Mouse (Mus musculus) common myeloid progenitor, adult 5-6 weeks (primary cell): ENCODE results near the gene Efna5. TPM values are rescaled to one million over a fixed set of nuclear protein-coding genes. Genes with fewer than 3 reads are reported as not detected.

Source experiments
- ATAC-seq: replicated peaks from 2 replicates; pipeline ENCODE4 v1.8.0; 2016; ENCODE audit warnings: low read depth, mild to moderate bottlenecking, moderate TSS enrichment, inconsistent platforms; ENCODE audit not compliant: poor library complexity, severe bottlenecking
- total RNA-seq: library from RNA; stranded (forward); fragments of 200-1000, 187-1606 nt; gene quantifications from 2 replicates; pipeline ENCODE4 v1.2.3, GENCODE M21; 2017

The Efna5 gene
- total RNA-seq, 1 experiment from 2014 or later: not detected

DNA sequence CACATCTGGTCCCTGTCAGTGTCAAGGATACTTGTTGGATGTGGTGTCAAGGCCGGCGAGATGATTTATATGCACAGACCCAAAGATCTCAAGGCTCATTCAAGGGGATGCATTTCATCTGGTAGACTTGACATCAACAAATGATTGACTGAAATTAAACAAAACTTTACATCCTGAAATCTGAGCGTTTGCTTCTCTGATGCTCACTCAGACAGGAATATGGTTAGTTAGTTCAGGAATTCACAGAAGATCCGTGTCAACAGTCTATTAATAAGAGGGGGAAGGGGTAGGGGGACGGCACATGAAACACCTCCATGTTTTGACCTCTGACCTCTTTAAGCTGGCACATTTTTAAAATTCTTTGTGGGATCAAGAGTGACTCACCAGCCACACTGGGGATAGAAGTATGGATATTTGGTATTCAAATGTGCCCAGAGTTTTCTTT, 205.3 kb downstream of the Efna5 start:
- no peak for ATAC-seq

DNA sequence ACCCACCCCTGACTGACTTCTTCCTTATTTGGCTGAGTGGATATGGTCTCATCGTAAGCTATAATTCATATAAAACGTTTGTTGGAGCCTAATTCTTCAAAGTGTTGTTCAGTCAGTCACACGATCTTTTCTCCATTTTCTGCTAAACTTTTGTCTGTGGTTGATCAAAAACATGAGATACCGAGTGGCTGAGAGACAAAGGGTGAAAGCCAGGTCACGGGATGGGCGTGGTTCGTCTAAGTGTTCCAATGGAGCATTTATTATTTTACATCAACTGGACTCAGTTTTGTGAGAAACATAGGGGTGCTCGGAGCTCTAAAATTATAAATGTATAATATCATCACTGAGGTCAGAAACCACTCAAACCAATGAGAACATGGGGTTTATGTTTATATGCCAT, 209.0 kb downstream of the Efna5 start:
- ATAC-seq: no peak

DNA sequence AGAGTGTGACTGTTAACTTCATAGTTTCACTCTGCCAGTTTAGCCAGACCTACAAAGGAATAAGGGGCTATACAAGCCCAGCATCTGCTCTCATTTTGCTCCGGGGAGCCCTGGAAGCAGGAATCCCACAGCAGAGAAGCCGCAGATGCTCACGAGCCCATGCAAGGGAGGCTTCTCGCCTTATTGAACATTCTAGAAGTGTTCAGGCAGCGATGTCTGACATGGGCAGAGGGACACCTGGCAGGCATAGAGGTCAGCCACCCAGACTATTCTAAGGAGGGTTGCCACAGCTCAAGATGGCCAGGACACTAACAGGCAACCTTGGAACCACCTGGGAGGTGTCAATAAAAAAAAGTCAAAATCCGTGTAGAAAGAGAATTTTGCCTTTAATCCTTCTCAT, 214.4 kb downstream of the Efna5 start:
- ATAC-seq: no peak

DNA sequence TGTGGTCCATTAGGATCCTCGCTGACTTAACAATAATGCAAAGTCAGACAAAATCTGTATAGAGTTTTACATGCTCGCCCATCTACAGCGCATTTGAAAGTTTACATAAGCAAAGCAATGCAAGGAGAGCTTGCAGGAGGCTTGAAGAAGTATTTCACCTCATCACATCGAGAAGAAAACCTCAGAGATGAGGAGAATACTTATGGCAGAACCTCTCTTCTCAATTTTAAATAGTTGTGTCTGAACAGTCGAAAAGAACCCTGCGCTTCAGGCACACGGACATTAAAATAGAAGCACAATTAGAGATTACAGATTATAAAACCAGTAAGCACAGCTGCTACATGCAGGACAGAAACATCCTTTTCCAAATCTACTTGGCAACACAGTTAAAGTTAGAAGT, 215.3 kb downstream of the Efna5 start:
- ATAC-seq: no peak

DNA sequence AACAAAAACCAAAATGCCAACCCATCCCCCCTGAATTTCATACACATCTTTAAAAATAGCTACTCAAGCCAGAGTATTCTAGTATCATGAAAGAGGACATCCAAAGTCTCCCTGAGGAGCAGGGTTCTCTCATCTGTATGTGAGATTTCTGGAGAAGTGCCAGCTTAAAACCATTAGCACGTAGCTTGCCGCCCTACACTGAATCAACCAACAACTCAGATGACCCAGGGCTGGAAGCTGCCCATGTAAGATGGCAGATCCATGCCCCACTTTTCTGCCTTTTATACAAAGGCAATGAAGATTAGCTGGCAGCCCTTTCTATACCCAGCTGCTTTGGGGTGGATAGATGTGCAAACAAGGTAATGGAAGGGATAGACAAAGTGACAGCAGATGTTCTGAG, 216.4 kb downstream of the Efna5 start:
- no peak for ATAC-seq

DNA sequence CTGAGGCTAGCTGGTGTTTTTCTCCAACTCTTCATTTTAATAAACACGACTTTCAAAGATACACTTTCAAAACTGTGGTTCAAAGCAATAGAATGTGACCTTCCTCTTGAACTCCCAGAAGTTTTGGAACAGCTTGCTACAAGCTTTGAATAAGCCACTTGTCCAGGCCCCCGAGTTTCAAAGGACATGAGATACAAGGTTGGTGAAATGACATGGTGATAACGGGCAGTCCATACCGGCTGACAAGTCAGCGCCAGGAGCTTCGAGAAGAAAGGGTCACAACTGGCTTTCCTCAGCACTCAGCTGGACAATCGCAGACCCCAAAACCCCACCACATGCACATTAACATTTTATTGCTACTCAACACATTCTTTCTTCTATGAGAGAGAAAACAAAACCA, 219.3 kb downstream of the Efna5 start:
- no peak for ATAC-seq

DNA sequence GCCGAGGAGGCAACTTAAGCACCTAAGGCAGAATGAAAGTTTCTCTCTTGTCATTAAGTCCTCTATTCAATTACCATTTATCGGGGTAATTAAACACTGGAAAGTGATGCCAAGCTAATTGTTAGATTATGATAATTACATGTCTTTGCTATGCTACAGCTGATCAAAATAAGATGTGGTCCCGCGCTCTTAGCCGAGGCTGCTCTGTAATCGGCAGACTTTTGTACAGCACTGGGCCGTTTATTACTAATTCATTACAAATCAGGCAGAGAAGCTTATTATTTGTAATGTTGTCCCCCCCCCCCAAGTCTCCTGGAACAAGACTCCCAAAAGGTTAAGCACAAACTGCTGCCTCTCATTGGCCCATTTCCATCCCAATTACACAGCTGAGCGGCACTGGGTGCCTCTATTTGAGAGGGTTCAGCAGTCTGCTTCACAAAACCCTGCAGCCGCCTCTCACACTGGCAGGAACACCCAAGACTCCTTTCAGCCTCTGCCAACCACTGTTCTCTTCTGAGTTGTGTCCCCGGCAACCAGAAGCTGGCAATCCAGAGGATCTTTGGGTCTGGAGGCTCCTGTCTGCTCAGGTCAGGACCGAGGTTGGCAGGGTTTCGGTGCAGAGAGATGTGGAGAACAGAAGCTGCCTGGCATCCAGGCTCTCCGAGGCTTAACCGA, 221.5 kb downstream of the Efna5 start:
- no peak for ATAC-seq

DNA sequence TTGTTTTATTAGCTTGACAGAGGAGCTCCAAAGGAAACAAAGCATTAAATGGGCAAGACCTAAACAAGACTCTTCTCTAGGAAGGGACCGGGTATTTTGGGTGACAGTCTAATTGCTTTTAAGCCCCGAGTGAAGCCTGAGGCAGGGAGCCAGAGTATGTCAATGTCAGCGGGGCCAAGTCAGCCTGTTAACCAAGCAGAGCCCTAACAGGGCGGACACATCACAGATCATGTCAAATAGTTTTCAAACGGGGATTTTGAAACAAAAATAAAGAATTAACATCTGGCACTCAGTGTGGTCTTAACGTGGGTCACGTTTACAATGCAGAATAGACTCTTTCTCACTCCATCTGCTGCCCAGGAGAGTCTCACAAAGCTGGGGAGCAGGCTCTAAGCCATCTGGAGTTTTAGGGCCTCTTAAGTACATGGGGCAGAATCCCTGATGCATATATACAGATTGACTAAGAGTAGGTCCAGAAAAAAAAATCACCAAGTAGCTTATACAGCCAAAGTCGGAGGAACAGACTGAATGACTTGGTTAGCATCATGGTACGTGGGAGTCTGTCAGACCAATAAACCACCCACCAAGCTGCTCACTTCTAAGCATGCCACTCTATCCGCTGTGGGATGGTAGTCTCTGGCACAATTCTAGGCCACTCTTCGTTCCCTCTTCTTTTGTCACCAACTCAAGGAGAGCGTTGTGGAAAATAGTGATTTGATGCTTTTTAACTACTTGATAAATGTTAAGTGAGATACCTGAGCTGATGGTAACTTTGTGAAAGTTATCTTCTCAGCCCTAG, 223.1 kb downstream of the Efna5 start:
- no peak for ATAC-seq

DNA sequence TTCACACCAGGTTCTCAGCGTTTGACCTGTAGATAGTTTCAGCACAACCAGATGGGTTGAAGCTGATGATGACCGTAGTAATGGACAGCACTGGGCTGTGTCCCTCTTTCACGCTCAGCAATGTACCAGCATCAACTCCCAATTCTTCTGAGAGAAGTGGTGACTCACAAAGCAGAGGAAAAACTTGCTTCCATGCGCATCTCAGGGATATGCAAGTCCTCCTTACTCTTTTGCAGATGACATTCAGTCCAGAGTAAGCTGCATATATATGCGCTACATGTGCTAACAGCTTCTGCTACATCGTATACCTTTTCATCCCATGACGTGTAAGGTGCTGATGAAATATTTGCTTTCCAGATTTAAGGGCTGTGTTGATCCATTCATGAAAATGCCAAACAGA, 224.1 kb downstream of the Efna5 start:
- ATAC-seq: no peak

DNA sequence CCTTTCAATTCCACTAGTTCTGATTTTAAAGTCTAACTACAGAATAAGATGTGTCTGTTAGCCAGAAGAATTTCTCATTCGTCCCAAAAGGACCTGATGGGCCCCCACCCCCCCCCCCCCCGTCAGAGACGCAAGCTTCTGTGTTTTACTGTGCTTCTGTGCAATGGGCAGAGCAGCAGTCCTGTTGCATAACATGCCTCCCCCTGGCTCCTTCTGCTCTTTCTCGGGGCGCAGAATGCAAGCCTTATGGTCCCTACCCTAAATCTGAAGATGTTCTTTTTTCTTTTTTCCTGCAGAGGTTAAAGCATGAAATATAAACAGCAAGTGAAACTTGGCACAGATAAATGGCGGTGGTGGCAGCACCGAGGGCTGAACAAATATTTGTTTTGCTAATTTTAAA, 224.5 kb downstream of the Efna5 start:
- ATAC-seq: no peak

DNA sequence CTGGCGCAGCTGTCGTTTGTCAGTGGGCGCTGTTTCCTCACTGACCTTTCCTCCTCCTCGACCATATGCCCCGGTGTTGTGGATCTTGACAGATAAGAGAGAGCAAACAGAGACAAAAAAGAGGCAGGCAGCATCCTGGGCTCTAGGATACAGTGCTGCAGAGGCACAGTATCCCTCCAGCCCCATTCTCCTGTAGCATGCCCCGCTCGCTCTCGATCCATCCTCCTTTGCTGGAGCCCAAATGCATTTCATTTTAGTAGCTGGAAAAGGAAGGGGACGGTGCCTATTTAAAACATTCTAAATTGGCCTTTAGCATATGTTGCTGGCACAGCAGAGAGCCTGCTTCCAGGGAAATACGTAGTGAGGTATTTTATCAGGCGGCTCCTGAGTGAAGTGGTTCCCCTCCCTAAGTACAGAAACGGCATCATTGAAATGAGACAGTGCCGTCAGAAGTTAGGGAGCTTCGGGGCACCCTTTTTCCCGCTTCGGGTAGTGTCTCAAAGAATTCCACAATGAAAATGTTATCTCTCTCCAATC, 225.2 kb downstream of the Efna5 start:
- no peak for ATAC-seq

DNA sequence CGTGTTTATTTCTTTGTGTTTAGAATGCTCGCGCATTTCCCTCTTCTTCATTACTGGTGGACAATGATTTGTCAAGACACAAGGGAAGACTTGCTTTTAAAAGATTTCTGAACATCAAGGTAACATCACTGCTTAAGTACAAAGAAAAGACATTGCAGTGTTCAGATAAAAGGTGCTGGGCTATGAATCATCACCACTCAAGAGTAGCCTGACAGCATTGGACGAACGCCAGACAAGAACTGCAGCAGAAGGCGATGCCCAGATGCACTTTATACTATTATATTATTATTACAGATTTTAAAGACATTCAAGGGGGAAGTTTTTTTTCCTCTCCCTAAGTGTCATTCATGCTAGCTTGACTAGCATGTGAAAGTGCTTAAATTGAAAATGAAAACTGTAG, 228.7 kb downstream of the Efna5 start:
- ATAC-seq: no peak

DNA sequence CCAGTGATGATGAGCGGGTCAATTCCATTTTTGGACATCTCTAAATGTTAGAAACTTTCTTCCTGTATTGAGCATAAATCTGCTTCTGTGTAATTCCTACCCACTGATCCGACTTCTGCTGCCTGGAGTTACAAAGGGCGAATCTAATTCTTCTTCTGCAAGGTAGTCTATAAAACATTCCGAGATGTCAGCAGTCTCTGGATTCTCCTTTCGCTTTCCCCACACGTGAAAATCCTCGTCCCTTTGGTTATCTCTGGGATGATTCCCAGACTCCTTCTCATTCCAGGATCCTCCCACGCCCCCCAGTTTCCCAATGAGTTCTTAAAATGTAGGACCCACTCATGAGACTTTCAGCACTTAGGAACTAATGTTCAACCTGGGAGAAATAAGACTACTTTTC, 229.4 kb downstream of the Efna5 start:
- ATAC-seq: no peak

DNA sequence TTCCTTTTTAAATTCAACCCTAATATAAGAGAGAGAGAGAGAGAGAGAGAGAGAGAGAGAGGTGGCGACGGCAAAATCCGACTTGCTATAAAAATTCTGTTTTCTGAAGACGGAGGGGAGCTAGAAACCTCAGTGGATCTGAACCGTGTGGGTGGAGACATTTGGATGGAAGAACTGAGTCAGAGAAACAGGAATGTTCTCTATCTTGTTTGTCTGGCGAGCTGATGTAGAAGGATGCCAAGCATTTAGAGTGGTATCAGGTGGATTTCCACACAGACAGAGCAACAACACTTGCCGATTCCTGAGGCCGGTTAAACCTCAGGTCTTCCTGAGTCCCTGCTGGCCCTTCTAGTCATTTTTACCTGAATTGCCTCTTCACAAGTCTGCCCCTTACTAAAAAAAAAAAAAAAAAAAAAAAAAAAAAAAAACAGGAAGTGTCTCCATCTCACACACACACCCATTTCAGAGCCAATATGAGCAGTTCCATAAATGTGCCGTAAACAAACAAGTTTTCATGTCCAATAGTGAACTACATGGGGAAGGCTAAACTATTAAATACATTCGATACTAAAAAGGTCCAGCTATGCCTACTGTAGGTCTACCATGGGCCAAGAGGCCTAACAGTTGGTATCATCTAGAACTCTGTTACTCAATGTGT, 231.7 kb downstream of the Efna5 start:
- no peak for ATAC-seq

DNA sequence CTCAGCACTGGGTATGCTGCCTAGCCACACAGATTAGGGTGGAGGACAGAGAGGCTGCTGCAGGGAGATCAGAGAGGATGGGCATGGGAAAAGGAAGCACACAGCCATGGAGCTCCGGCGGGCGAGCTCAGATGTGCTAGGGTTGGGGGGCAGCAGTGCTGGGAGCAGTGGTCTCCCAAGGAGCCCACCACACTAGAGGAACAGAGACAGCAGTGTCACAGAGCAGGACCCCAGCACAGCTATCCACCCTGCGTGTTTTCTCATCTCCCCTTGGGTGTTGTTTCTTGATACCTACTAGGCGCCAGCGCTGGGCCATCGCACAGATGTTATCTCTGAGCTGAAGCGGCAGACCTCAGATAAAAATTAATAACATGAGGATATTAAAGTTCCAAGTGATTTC, 234.3 kb downstream of the Efna5 start:
- ATAC-seq: no peak

DNA sequence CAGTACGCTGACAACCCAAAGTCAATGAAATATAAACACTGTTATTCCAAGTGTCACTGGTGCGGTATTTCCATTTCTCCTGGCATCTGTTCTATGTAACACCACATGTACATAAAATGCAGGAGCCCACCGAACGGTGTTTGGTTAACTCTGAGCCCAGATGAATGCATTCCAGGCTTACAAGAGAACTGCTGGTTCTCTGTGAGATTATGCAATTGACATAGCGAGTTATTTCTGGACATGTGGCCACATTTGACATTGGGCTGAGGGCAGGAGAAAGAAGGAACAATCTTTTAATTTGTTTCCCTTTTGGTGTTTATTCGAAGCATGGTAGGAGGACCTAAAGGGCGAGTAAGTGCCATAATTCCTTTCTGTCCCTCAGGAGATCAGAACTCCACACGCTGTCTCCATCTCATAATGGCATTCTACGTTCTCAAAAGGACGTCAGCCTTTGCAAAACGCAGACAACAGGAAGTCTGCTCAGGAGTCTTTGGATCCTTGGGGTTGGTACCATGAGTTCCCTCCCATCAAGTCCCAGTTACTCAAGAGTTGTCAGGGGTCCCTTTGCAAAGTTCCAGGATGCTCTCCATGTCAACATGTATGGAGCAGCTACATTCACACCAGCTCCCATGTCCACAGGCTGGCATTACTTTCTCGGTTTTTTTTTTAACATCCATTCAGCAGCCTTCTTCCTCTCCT, 238.5 kb downstream of the Efna5 start:
- ATAC-seq: peak; percentile 71

DNA sequence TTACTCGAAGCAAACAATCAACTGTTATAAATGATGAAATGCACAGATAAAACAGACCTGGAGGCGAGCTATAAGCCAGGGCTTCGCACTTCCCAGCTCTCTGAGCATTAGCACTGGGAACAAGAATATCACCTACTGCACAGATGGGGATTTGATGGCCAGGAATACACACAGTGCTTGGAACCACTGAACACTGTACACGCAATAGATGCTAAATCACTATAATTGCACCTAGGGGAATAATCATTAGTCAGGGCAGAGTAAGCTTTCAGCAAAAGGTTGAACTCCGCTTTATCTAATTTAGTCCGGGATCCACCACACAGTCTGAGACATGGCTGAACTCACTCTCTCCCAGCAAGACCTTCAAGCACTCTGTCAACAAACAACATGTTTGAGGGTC, 240.5 kb downstream of the Efna5 start:
- ATAC-seq: no peak

DNA sequence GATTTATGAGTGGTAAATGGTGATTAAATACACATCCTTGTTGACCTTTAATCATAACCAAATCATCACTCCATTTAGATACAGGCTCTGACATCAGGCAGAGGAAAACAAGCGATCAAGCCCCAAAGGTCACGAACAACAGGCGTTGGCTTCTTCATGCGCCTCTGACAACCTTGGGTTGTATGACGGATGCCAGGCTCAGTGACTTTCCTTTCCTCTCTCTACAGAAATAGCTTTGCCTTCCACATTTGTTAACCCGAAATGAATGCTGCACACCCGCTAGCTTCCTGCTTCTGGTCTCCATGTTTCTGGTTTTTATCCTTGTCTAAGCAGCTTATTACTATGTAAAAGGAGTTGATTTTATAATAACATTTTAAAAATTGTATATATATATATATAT, 244.2 kb downstream of the Efna5 start:
- no peak for ATAC-seq

DNA sequence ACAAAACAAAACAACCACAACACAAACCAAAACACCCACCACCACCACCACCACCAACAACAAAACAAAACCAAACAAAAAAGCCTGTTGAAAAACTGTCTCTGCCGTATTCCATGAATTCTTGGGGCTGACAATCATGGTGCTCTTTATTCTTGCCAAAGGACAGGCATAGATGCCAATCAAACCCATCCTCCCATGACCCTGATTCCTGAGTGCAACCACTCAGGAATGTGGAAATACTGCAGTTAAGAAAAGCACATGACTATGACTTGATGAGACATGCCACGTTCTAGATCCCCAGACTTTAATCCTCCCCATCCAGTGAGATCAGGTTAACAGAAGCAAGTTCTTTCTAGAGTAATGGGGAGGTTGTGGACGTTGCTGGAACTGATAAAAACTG, 246.2 kb downstream of the Efna5 start:
- no peak for ATAC-seq

DNA sequence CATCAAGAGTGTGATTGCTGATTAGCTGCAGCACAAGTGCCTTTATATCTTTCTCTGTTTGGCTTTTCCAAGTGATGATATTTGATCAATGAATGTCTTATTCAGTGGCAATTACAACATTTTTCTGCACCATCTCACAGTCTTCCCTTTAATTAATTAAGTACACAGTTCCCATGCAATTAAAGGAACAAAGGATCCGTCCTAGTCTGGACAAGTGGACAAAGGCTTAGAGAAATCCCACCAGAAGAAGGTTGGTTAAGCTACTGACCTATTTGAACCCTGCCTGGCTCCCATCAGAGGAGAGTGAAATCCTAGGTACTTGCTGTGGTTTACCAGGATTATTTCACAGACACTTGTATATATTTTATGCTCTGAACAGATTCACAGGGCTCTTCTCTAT, 252.6 kb downstream of the Efna5 start:
- no peak for ATAC-seq
